Mouse (Mus musculus): ENCODE results near the gene Tle2.
A peak's percentile ranks its signal among the peaks of the same experiment; 100 is the strongest.

Gene Tle2

GRCm38 (mm10) chr10:81604968-81605665 is 30.8 kb downstream of the Tle2 start:
- DNase-seq (ENCODE audit: low read depth, low spot score), result no peak

DNA sequence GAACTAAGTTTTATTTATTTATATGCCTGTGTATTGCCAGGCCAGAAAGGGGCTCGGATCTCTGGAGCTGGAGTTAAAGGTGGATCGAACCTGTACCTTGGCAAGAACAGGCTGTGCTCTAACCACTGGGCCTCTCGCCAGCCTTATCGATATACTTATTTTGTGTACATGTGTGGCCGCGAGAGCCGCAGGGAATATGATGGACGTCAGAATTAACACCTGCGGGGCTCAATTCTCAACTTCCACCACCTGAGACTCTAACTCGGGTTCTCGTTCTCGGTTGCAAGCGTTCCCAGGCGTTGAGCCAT is 31.3 kb downstream of the Tle2 start:
- DNase-seq (ENCODE audit: low read depth, low spot score), result no peak

DNA sequence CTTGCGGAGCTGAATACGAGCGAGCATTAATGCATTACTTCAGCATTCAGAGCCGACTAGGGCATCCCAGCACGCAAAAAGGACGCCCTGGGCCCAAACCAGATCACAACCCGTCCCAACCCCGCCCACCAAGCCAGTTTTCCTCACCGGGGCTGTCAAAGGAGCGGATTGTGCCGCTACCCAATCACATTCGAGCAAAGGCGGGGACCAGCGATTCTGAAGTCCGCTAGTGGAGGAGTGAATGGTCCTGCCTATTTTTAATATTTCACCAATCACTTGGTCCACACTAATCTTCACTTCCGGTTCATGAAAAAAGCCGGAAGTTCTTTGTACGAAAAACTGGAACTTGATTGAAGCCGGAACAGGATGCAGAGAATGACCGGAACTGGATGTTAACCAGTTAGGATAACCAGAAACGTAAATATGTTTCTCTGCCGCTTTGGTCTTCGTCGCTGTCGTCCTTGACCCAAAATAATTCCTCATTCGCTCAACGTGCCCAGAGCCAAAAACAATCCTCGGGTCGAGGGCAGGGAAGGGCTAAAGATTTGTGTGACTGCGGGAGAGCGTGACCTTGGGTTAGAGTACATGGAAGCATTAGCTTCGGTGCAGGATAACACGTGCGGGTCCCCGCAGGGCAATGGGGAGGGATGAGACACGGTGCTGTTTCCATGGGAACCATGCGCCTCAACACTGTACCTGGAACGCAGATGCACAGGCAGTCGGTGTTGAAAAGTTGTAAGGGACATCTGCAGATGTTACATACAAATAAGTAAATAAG is 31.8 kb downstream of the Tle2 start, which contains the start of gene BC025920:
BC025920 (plus strand) TSS at position 297 of the 778 bp plus-strand sequence.
- peak; percentile 91 for DNase-seq (ENCODE audit: low read depth, low spot score)

GRCm38 (mm10) chr10:81608308-81608707 is 33.9 kb downstream of the Tle2 start:
- DNase-seq (ENCODE audit: low read depth, low spot score), result no peak

- DNase-seq (ENCODE audit: low read depth, low spot score), result no peak
Measured at GRCm38 (mm10) chr10:81612779-81613178, 38.4 kb downstream of the Tle2 start.

DNA sequence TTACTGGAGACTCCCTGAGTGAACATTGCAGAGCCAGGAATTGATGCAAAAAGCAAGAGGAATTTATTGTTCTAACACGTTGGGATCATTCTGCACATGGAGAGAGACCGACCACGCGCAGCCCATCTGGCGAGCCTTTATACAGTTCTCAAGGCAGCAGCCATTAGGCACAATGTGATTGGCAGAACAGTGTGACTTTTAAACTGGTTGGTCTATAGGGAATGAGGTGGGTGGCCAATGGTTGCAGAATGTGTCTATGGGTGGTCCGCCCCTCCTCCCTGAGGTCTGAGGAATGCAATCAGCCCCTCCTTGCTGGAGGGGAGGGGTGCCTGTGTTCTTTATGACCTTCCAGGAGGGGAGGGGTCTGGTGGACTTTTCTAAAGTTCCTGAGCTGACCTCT is 41.1 kb downstream of the Tle2 start:
- no peak for DNase-seq (ENCODE audit: low read depth, low spot score)

- no peak for DNase-seq (ENCODE audit: low read depth, low spot score)
Measured at GRCm38 (mm10) chr10:81619976-81620375, 45.6 kb downstream of the Tle2 start.

- no peak for DNase-seq (ENCODE audit: low read depth, low spot score)
Measured at GRCm38 (mm10) chr10:81620786-81621185, 46.4 kb downstream of the Tle2 start.

DNA sequence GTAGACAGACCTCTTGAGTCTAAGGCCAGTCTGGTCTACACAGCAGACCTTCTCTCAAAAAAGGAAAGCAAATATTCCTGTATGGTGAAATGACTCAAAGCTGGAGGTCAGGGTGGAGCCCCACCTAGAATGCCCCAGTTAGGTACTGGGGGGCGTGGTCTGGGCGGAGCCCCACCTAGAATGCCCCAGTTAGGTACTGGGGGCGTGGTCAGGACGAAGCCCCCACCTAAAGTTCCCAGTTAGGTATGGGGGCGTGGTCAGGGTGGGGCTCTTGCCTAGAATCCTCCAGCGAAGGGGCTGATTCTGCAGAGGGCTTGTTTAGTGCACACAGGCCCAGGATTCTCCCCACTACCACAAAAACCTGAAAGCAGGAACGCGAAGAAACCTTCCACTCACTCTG is 49.1 kb downstream of the Tle2 start:
- no peak for DNase-seq (ENCODE audit: low read depth, low spot score)

- no peak for DNase-seq (ENCODE audit: low read depth, low spot score)
Measured at GRCm38 (mm10) chr10:81626101-81626993, 52.0 kb downstream of the Tle2 start.

GRCm38 (mm10) chr10:81626994-81627835 is 52.9 kb downstream of the Tle2 start, which contains the start of gene Sirt6:
Sirt6 (minus strand) TSS chr10:81627797.
- peak; percentile 90 for DNase-seq (ENCODE audit: low read depth, low spot score)

GRCm38 (mm10) chr10:81627836-81628220 is 53.5 kb downstream of the Tle2 start:
- DNase-seq (ENCODE audit: low read depth, low spot score), result no peak

DNA sequence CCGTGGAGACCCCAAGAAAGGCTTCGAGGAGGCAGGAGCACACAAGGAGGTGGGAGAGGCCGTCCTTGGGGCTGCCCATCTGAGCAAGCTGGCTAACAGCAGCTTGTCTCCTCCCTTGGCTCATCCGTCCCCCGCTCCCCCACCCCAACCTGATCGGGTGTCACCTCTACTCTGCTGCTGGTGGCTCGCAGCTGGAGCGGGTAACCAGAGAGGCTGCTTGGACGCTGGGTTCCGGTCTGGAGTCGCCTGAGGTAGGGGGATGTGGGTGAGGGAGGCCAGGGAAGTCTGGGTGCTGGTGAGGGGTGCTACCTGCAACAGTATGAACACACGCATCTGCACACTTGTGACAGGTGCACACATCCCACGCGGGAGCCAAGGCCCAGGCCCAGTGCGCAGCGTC is 54.0 kb downstream of the Tle2 start, which contains the start of gene Ankrd24:
Ankrd24 (plus strand) TSS at position 151 of the 400 bp plus-strand sequence.
- DNase-seq (ENCODE audit: low read depth, low spot score), result no peak

DNA sequence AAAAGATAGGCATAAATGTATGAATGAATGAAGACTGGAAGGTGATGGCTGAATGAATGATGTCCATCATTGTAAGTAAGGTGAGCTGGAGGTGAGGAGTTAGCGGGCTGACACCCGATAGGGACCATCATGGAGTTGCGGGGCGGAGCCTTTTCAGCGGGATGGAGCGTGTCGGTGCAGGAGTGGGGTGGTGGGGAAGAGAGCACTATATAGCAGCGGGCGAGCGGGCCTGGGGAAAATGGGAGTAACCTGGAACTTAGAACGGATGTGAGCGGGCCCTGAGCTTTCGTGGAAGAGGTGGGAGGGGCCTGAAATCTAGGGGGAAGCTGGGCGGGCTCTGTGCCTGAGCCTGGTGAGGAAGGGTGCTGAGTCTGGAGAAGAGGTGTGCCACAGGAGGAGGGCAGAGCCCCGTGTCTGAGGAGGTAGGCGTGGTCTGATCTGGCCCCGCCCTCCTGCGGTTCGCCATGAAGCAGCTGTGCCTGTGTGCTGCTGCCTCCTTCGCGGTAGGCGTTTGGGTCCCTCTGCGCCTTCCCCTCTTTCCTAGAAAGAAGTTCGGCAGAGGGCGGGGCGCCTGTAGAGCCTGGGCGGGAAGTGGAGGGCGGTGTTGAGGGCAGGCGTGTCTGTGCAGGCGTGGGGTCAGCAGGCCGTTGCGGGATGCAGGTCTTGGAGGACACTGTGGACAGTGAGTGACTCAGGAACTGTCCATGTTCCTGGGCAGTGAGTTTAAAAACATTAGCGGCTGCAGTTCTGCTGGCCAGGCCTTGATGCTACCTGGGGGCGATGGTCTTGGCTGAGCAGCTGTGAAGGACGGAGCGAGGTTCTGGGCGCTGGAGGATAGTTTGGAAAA is 59.1 kb downstream of the Tle2 start:
- DNase-seq (ENCODE audit: low read depth, low spot score), result peak; percentile 87

- DNase-seq (ENCODE audit: low read depth, low spot score), result no peak
Measured at GRCm38 (mm10) chr10:81636338-81636737, 62.0 kb downstream of the Tle2 start.

- no peak for DNase-seq (ENCODE audit: low read depth, low spot score)
Measured at GRCm38 (mm10) chr10:81638101-81638500, 63.7 kb downstream of the Tle2 start.

All from WW6 (cell line).